Mouse (Mus musculus) midbrain, postnatal 0 days (tissue): ENCODE data around the gene Stom. TPM values are rescaled to one million over a fixed set of nuclear protein-coding genes. Genes with fewer than 3 reads are reported as not detected.

Experiments
- ATAC-seq: fragments of 200-750 bp; cut with Nextera tagmentation; 2 replicates; pipeline ENCODE4 v1.8.0; 2017; ENCODE audit warnings: moderate number of reproducible peaks, mild to moderate bottlenecking, moderate TSS enrichment, moderate library complexity; ENCODE audit not compliant: low FRiP score
- DNase-seq: peaks from one replicate; pipeline ENCODE4 v3.0.0-alpha.2; 2015; ENCODE audit warnings: low spot score
- H3K27ac ChIP-seq: fragments of 300-500 bp; sonication (generic); 2 replicates; pipeline ENCODE4 v1.5.1; 2014; ENCODE audit warnings: low read depth, mild to moderate bottlenecking, low read length, mixed read lengths
- H3K27me3 ChIP-seq: fragments of 300-500 bp; sonication (generic); 2 replicates; pipeline ENCODE4 v1.6.1; 2014; ENCODE audit warnings: low read length, control low read depth, mixed read lengths; ENCODE audit not compliant: insufficient read depth
- H3K36me3 ChIP-seq: fragments of 300-500 bp; sonication (generic); 2 replicates; pipeline ENCODE4 v1.6.1; 2014; ENCODE audit warnings: low read length, control low read depth, mixed read lengths; ENCODE audit not compliant: insufficient read depth
- H3K4me1 ChIP-seq: fragments of 300-500 bp; sonication (generic); 2 replicates; pipeline ENCODE4 v1.6.1; 2014; ENCODE audit warnings: mild to moderate bottlenecking, control low read depth, antibody characterized with exemption, low read length, mixed read lengths; ENCODE audit not compliant: insufficient read depth
- H3K4me2 ChIP-seq: fragments of 300-500 bp; sonication (generic); 2 replicates; pipeline ENCODE4 v1.6.1; 2014; ENCODE audit warnings: low read depth, mild to moderate bottlenecking, low read length, mixed read lengths; ENCODE audit not compliant: poor library complexity, severe bottlenecking
- H3K4me3 ChIP-seq: fragments of 300-500 bp; sonication (generic); 2 replicates; pipeline ENCODE4 v1.5.1; 2014; ENCODE audit warnings: low read depth, mild to moderate bottlenecking, low read length, moderate library complexity
- H3K9ac ChIP-seq: fragments of 300-500 bp; sonication (generic); replicated peaks from 2 replicates; pipeline ENCODE4 v1.6.1; 2014; ENCODE audit warnings: mild to moderate bottlenecking, low read length, moderate library complexity, mixed read lengths; ENCODE audit not compliant: poor library complexity, severe bottlenecking
- H3K9me3 ChIP-seq: fragments of 300-500 bp; sonication (generic); 2 replicates; pipeline ENCODE4 v1.6.1; 2016; ENCODE audit warnings: low read length, control low read depth
- CTCF ChIP-seq: IDR thresholded peaks from 2 replicates; pipeline ENCODE4 v1.5.1; 2016; ENCODE audit warnings: antibody characterized with exemption, mild to moderate bottlenecking
- WGBS: fragments of 180-500 bp; shearing (Covaris S2); extraction: QIAGEN DNeasy Blood & Tissue Kit; methylation state at CpG from one replicate; pipeline ENCODE4 v1.1.7; 2014; 5-methylcytosine and 5-hydroxymethylcytosine counted together
- polyA plus RNA-seq: library from polyadenylated mRNA; unstranded; fragments of >200 nt; fragmentation: Nextera tagmentation; extraction: Ambion mirVana; gene quantifications from 2 replicates; pipeline ENCODE4 v1.2.1, GENCODE M21; 2015
- total RNA-seq: library from RNA; depleted of rRNA; stranded (reverse); fragments of >200 nt; gene quantifications from 2 replicates; pipeline ENCODE4 v1.2.3, GENCODE M21; 2014

Stom gene
- total and polyA plus RNA-seq, 2 experiments from 2014 or later, result 23.1 to 24.9 TPM

- Histone ChIP-seq H3K9ac (no peak overlapping the region), H3K9me3 (no peaks in the 10 kb centered on the region), H3K4me1 (0 out of 2 replicates have a peak, but pooled peaks cover 5% of the 10 kb centered on the region), H3K4me3 (no peak overlapping the region), H3K4me2 (no peak overlapping the region), H3K36me3 (no peaks in the 10 kb centered on the region), H3K27ac (no peak overlapping the region), H3K27me3 (peaks cover 16% of the 10 kb centered on the region; the same call in 1 of the 2 replicates)
- 82% methylated on average over 5 of the region's 5 CpGs for WGBS
- TF ChIP-seq CTCF, result no peak
- ATAC-seq (no peak), DNase-seq (no peak)
These were observed 51.6 kb downstream of the Stom start for GRCm38 (mm10) chr2:35285209-35285608.

GRCm38 (mm10) chr2:35283997-35284396 is 52.8 kb downstream of the Stom start:
- TF ChIP-seq CTCF, result no peak
- Histone ChIP-seq H3K36me3 (no peaks in the 10 kb centered on the region), H3K4me2 (no peak overlapping the region), H3K27ac (no peak overlapping the region), H3K4me1 (0 out of 2 replicates have a peak, but pooled peaks cover 5% of the 10 kb centered on the region), H3K27me3 (peaks cover 16% of the 10 kb centered on the region; the same call in 1 of the 2 replicates), H3K9me3 (no peaks in the 10 kb centered on the region), H3K9ac (no peak overlapping the region), H3K4me3 (no peak overlapping the region)
- DNase-seq (no peak), ATAC-seq (no peak)
- 74% methylated on average over 4 of the region's 4 CpGs for WGBS

GRCm38 (mm10) chr2:35282214-35282613 is 54.6 kb downstream of the Stom start:
- Histone ChIP-seq H3K36me3 (no peaks in the 10 kb centered on the region), H3K4me3 (peak overlapping the region; percentile 31)
- WGBS, result 3% methylated on average over 32 of the region's 32 CpGs

GRCm38 (mm10) chr2:35280001-35280400 is 56.8 kb downstream of the Stom start:
- Histone ChIP-seq H3K9ac (no peak overlapping the region), H3K27me3 (peaks cover 16% of the 10 kb centered on the region; the same call in 1 of the 2 replicates), H3K9me3 (no peaks in the 10 kb centered on the region), H3K4me2 (no peak overlapping the region), H3K27ac (no peak overlapping the region), H3K4me1 (0 out of 2 replicates have a peak, but pooled peaks cover 5% of the 10 kb centered on the region), H3K36me3 (no peaks in the 10 kb centered on the region), H3K4me3 (no peak overlapping the region)
- no peak for TF ChIP-seq CTCF
- WGBS, result 76% methylated on average over 3 of the region's 3 CpGs
- ATAC-seq, result no peak
- no peak for DNase-seq

More at GRCm38 (mm10) chr2:35282214-35282613, 54.6 kb downstream of the Stom start:
- no peak overlapping the region for H3K27ac ChIP-seq
- ATAC-seq, result peak; percentile 39
- no peak for DNase-seq
- peak overlapping the region; percentile 54 for H3K4me2 ChIP-seq
- H3K4me1 ChIP-seq, result 0 out of 2 replicates have a peak, but pooled peaks cover 5% of the 10 kb centered on the region
- H3K27me3 ChIP-seq, result peaks cover 16% of the 10 kb centered on the region; the same call in 1 of the 2 replicates
- no peak for TF ChIP-seq CTCF
- no peaks in the 10 kb centered on the region for H3K9me3 ChIP-seq
- 0 out of 2 replicates have a peak overlapping the region, but pooled peaks have one; percentile 13 for H3K9ac ChIP-seq

GRCm38 (mm10) chr2:35278371-35279210 is 58.2 kb downstream of the Stom start:
- Histone ChIP-seq H3K4me1 (0 out of 2 replicates have a peak, but pooled peaks cover 5% of the 10 kb centered on the region), H3K4me3 (no peak overlapping the region), H3K4me2 (no peak overlapping the region), H3K27me3 (peaks cover 16% of the 10 kb centered on the region; the same call in 1 of the 2 replicates), H3K9ac (no peak overlapping the region), H3K9me3 (no peaks in the 10 kb centered on the region), H3K27ac (no peak overlapping the region), H3K36me3 (no peaks in the 10 kb centered on the region)
- no peak for TF ChIP-seq CTCF
- DNase-seq (no peak), ATAC-seq (no peak)
- WGBS, result 78% methylated on average over 7 of the region's 7 CpGs

GRCm38 (mm10) chr2:35277686-35278085 is 59.1 kb downstream of the Stom start:
- DNase-seq (peak; percentile 58), ATAC-seq (peak; percentile 31; the same call in 1 of the 2 replicates)
- 66% methylated on average over 3 of the region's 3 CpGs for WGBS
- H3K27ac ChIP-seq, result no peak overlapping the region
- no peak for TF ChIP-seq CTCF
- no peak overlapping the region for H3K9ac ChIP-seq
- no peaks in the 10 kb centered on the region for H3K36me3 ChIP-seq
- no peak overlapping the region for H3K4me3 ChIP-seq
- H3K27me3 ChIP-seq, result peaks cover 10% of the 10 kb centered on the region; the same call in 1 of the 2 replicates
- 0 out of 2 replicates have a peak, but pooled peaks cover 5% of the 10 kb centered on the region for H3K4me1 ChIP-seq
- no peak overlapping the region for H3K4me2 ChIP-seq
- H3K9me3 ChIP-seq, result no peaks in the 10 kb centered on the region
